Mouse (Mus musculus) forebrain, embryonic 10.5 days (tissue): ENCODE data around the gene Rec114. TPM values are rescaled to one million over a fixed set of nuclear protein-coding genes. Genes with fewer than 3 reads are reported as not detected.

Experiments used
- DNase-seq: peaks from one replicate; pipeline ENCODE4 v3.0.0-alpha.2; 2017; ENCODE audit warnings: low spot score; ENCODE audit errors: extremely low spot score
- H3K27ac ChIP-seq: fragments of 300-500 bp; sonication (generic); 2 replicates; pipeline ENCODE4 v1.5.1; 2016; ENCODE audit warnings: mild to moderate bottlenecking
- H3K27me3 ChIP-seq: fragments of 300-500 bp; sonication (generic); 2 replicates; pipeline ENCODE4 v1.6.1; 2016; ENCODE audit warnings: mild to moderate bottlenecking; ENCODE audit not compliant: poor library complexity, severe bottlenecking
- H3K36me3 ChIP-seq: fragments of 300-500 bp; sonication (generic); replicated peaks from 2 replicates; pipeline ENCODE4 v1.6.1; 2016; ENCODE audit warnings: mild to moderate bottlenecking, moderate library complexity
- H3K4me1 ChIP-seq: fragments of 300-500 bp; sonication (generic); 2 replicates; pipeline ENCODE4 v1.6.1; 2016
- H3K4me3 ChIP-seq: fragments of 300-500 bp; sonication (generic); 2 replicates; pipeline ENCODE4 v1.5.1; 2016; ENCODE audit warnings: mild to moderate bottlenecking, moderate library complexity
- H3K9me3 ChIP-seq: fragments of 300-500 bp; sonication (generic); 2 replicates; pipeline ENCODE4 v1.6.1; 2016; ENCODE audit warnings: mild to moderate bottlenecking, moderate library complexity
- WGBS: fragments of 180-500 bp; shearing (Covaris S2); methylation state at CpG from one replicate; pipeline ENCODE4 v1.1.7; 2016; 5-methylcytosine and 5-hydroxymethylcytosine counted together
- polyA plus RNA-seq: library from polyadenylated mRNA; unstranded; fragments of >200 nt; fragmentation: Nextera tagmentation; extraction: Ambion mirVana; gene quantifications from 2 replicates; pipeline ENCODE4 v1.2.1, GENCODE M21; 2016

Rec114 gene
- polyA plus RNA-seq, 1 experiment from 2014 or later = 0.97 TPM

DNA sequence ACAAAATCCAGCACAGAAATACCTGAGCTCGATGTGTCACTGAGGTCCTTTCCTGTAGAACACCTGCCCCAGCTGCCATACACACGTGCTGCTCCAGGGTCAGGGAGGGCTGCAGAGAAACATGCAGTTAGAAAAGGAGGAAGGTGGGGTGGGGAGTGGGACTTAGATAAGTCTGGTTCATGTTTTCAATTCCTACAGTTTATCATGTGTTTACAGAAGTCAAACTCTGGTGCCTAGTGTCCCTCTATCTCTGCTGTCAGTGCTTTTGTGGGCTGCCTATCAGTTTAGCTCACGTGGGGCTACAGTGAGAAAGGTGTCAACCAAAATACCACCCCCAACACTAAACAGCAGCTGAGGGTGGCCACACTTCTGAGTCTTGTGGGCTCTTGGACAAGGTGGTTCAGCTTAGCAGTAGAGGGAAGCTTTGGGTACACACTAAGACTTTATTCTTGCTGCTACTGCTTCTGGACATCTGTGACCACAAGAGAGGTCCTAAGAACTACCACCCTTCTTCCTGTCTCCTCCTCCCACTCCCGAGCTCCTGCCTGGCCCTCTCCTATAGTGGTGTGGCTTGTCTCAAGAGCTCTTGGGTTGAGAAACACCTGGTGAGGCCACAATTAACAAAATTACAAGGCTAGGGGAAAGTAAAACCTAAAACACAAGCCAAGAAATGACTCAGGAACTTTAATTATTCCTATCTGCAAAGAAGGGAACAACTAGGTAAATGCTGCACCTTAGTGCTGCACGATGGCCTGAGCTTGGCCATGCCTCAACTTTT is 85.8 kb downstream of the Rec114 start:
- peaks cover 30% of the 10 kb centered on the region for H3K36me3 ChIP-seq
- no peak for DNase-seq
- H3K27me3 ChIP-seq = no peaks in the 10 kb centered on the region
- H3K4me3 ChIP-seq = no peak overlapping the region
- WGBS = 87% methylated on average over 5 of the region's 5 CpGs
- H3K27ac ChIP-seq = peak overlapping the region; percentile 42; the same call in 1 of the 2 replicates
- no peaks in the 10 kb centered on the region for H3K4me1 ChIP-seq
- H3K9me3 ChIP-seq = no peaks in the 10 kb centered on the region

DNA sequence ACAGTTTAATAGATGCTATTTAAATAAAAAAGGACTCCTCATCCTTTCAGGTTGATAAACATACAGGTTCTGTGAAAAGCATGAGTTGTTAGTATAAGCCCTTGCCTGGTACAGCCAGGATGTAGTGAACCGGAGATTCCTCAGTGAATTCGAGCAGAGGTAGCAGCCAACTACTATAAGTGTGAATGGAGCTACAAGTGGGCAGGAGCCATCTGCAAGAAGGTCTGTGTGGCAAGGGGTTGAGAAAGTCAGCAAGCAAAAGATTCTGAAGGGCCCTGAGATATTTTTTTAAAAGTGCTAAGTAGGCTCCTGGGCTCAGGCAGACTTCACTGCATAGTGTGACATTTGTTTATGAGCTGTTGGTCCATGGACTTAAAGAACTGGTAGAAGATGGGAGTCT is 86.9 kb downstream of the Rec114 start:
- Histone ChIP-seq H3K4me1 (no peaks in the 10 kb centered on the region), H3K27ac (no peak overlapping the region), H3K9me3 (no peaks in the 10 kb centered on the region), H3K36me3 (peaks cover 23% of the 10 kb centered on the region), H3K27me3 (no peaks in the 10 kb centered on the region), H3K4me3 (no peak overlapping the region)
- 92% methylated on average over 2 of the region's 2 CpGs for WGBS
- no peak for DNase-seq

DNA sequence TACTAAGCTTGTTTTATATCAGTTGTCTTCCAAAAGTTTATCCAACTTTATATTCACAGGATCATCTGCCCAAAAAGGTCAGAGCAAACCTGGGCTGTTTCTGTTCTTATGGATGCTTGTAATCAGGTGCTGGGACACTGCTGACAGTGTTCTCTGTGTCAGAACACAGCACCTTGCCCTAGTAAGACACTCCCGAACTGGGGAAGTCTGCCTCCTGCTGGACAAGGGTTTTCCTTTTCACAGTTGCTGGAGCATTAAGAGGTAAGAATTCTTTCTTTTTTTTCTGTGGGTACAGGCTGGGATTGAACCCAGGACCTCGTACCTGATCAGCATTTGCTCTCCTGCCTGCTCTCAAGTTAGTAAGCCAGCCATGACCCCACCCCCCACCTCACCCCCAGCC is 87.4 kb downstream of the Rec114 start:
- 65% methylated on average over 2 of the region's 2 CpGs for WGBS
- no peak overlapping the region for H3K27ac ChIP-seq
- peaks cover 25% of the 10 kb centered on the region for H3K36me3 ChIP-seq
- DNase-seq = no peak
- no peak overlapping the region for H3K4me3 ChIP-seq
- no peaks in the 10 kb centered on the region for H3K27me3 ChIP-seq
- H3K9me3 ChIP-seq = no peaks in the 10 kb centered on the region
- no peaks in the 10 kb centered on the region for H3K4me1 ChIP-seq

DNA sequence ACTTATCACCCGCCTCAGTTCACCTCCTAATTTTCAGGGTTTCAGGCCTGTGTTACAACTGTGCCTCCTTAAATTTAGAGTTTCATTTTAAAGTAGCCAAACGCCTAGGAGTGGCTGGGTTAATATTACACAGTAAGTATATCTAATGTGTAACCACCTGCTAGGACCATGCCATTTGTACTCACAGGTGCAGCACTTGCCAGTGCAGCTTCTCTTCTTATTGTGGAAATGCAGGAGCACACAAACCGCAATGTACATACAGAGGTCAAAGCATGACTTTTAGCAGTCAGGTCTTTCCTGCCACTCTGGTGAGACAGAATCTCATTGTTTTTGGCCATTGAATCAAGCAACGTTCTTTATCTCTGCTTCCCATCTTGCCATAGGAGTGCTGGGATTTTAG is 89.3 kb downstream of the Rec114 start:
- Histone ChIP-seq H3K9me3 (no peaks in the 10 kb centered on the region), H3K4me1 (no peaks in the 10 kb centered on the region), H3K27ac (no peak overlapping the region), H3K27me3 (no peaks in the 10 kb centered on the region), H3K4me3 (no peak overlapping the region), H3K36me3 (peaks cover 20% of the 10 kb centered on the region)
- DNase-seq = no peak
- WGBS = 87% methylated on average over 4 of the region's 4 CpGs

DNA sequence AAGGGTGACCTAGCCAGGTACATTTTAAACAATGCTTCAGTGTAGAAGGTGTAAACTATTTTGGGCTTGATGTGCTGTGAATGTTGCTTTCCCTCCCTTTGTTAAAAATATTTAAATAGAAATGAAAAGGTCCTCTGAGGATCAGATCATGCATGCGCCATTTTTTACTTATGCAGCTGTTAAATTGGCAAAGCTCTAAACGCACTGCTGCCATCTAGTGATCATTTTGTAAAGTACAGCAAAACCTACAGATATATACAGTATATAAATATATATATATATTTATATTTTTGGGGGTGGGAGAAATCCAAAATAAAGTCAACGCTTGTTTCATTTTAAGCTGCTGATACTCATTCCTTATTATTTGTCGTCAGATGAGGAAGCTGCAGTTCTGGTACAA is 91.8 kb downstream of the Rec114 start:
- Histone ChIP-seq H3K4me1 (peaks cover 12% of the 10 kb centered on the region), H3K27me3 (no peaks in the 10 kb centered on the region), H3K36me3 (peaks cover 20% of the 10 kb centered on the region), H3K4me3 (no peak overlapping the region), H3K27ac (no peak overlapping the region), H3K9me3 (no peaks in the 10 kb centered on the region)
- DNase-seq = no peak
- 59% methylated on average over 4 of the region's 4 CpGs for WGBS

DNA sequence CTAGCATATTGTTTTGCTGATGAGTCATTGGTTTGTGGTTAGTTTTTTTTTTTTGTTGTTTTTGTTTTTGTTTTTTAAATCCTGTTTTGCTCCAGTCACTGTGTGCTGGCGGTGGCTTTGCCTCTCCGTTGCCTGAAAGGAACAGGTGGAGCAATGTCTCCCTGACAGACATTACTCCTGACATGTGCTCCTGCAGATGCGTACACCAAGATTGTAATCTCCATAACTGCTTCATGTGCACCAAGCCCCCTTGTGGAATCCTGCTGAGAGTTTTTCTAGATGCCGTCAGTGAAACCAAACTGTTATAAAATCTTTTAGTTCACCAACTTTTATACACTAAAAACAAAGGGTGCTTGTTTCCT is 94.5 kb downstream of the Rec114 start:
- Histone ChIP-seq H3K4me1 (peaks cover 12% of the 10 kb centered on the region), H3K27me3 (no peaks in the 10 kb centered on the region), H3K4me3 (no peak overlapping the region), H3K9me3 (no peaks in the 10 kb centered on the region), H3K27ac (no peak overlapping the region), H3K36me3 (peaks cover 26% of the 10 kb centered on the region)
- WGBS = 77% methylated on average over 4 of the region's 4 CpGs
- DNase-seq = no peak

DNA sequence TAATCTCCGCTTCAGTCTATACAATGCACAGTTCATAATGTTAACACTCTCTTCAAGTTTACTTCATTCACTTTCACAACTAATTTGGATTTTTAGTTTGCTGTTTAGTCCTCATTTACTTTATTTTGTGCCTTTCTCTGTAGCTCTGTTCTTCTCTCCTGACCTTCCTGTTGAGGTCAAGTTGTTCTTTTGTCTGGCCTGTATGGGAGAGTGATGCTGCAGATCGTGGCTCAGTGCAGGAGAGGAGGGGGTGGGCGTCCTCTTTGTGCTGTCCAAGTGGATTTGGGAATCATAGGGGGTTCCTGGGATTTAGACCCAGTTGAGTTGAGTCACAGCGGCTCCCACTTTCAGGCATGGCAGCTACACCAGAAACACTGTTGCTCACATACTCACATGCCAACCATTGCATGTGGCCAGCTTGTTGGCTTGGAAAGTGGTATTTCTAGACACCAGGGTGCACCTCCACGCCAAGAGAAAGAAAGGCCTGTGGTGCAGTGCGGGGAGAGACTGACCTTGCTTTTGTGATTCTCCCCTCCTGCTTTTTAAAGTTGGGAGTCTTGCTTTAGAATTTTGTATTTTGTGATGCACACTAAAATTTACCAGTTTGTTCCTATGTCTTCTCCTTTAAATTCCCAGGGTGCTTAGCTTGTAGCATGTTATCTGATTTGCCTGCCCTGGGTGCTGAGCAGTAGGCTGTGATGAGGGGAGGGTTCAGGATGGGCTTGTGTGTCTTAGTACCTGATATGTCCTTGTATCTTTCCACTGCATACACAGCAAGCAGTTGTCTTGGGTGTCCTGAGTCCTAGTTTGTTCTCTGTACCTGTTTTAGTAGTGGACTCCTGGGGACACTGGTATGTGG is 95.1 kb downstream of the Rec114 start:
- peaks cover 12% of the 10 kb centered on the region for H3K4me1 ChIP-seq
- peaks cover 32% of the 10 kb centered on the region for H3K36me3 ChIP-seq
- H3K4me3 ChIP-seq = no peak overlapping the region
- WGBS = 64% methylated on average over 6 of the region's 6 CpGs
- H3K27me3 ChIP-seq = no peaks in the 10 kb centered on the region
- DNase-seq = no peak
- H3K27ac ChIP-seq = no peak overlapping the region
- no peaks in the 10 kb centered on the region for H3K9me3 ChIP-seq

DNA sequence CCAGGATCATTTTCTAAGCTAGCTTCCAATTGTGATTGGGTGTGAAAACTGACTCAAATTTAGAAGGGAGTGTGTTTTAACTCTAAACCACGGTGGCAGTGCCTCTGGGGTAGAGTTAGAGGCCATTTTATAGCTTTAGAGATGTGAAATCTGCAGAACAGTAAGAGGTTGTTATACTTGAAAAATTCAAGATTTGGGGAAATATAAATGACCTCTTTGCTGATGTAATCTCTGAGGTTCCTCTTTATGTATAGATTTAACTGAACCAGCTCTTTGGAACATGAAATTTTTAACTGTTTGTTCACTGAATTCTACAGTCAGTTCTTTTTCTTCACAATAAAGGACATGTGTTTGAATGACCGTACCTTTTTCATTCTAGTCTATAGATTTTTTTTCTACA is 113.3 kb downstream of the Rec114 start:
- Histone ChIP-seq H3K27me3 (no peaks in the 10 kb centered on the region), H3K27ac (no peak overlapping the region), H3K9me3 (no peaks in the 10 kb centered on the region), H3K4me1 (no peaks in the 10 kb centered on the region), H3K4me3 (no peak overlapping the region), H3K36me3 (peaks cover 63% of the 10 kb centered on the region)
- no peak for DNase-seq
- 91% methylated on average over 2 of the region's 2 CpGs for WGBS

DNA sequence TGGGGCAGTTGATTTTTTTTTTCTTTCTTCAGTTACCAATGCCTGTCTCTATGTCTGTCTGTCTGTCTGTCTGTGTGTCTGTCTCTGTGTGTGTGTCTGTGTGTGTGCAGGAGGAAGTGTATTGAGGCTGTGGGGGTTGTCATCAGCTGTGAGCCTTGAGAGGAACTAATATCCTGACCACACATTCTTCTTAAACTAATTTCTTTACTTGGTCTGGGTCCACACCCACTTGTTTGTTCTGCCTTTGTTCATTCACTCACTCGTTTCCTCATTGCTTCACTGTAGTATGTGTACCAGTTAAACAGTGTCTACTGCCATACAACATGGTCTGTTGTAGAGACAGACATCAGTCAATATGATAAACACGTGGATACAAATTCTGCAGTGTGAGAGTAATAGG is 116.6 kb downstream of the Rec114 start:
- no peaks in the 10 kb centered on the region for H3K9me3 ChIP-seq
- no peak overlapping the region for H3K4me3 ChIP-seq
- DNase-seq = no peak
- no peaks in the 10 kb centered on the region for H3K27me3 ChIP-seq
- peaks cover 54% of the 10 kb centered on the region for H3K36me3 ChIP-seq
- WGBS = 80% methylated on average over 2 of the region's 2 CpGs
- no peak overlapping the region for H3K27ac ChIP-seq
- H3K4me1 ChIP-seq = no peaks in the 10 kb centered on the region

DNA sequence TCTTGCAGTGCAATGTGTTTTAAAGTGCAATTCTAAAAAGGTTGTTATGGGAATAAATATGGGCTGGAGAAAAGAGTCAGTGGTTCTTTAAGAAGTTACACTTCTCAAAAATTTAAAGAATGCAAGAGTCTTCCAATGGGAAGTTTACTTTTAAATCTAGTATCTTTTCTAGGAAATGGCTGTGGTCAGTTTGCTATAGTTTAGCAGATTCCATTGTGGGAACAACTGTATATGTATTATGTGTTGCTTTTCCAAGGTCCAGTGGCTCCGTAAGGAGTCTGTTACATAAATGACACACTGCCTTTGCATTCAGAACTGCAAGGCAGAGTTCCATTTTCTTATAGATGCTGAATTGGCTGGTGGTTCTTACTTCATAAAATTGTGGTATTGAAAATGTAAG is 120.8 kb downstream of the Rec114 start:
- WGBS = 96% methylated on average over 1 of the region's 1 CpGs
- H3K4me1 ChIP-seq = peaks cover 7% of the 10 kb centered on the region; the same call in 1 of the 2 replicates
- H3K9me3 ChIP-seq = no peaks in the 10 kb centered on the region
- no peak overlapping the region for H3K27ac ChIP-seq
- no peaks in the 10 kb centered on the region for H3K27me3 ChIP-seq
- no peak for DNase-seq
- peaks cover 24% of the 10 kb centered on the region for H3K36me3 ChIP-seq
- H3K4me3 ChIP-seq = no peak overlapping the region

DNA sequence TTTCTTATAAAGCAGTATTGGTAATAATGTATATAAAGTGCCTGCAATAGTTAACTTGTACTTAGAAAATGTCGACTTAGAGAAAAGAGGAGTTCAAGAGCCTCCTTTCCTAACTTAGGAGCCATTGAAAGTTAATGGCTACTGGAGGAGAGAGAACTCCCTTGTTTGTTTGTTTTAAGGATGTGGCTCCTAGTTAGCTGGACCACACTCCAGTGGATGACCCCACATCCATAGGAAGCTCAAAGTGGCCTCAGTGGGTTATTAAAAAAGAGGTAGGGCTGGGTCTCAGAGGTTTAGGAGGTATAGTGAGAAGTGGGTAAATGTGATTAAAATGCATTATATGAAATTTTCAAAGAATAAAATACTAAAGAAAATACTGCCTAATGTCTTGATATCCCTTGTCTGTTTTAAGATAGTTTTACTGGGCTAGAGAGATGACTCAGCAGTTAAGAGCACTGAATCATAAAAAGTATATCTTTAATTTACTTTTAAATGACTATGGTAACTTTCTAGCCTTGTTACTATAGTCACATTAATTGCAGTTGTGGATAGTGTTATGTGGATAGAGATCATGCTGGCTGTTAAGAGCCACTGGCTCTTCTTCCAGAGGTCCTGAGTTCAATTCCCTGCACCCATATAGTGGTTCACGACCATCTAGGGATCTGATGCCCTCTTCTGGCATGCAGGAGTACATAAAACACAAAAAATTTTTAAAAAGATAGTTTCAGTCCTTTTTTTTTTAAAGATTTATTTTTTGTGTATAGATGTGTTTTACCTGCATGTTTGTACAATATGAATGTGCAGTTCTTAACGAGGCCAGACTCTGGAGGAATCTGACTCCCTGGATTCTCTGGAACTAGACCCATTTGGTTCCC is 128.5 kb downstream of the Rec114 start:
- no peaks in the 10 kb centered on the region for H3K27me3 ChIP-seq
- H3K4me1 ChIP-seq = peaks cover 17% of the 10 kb centered on the region; the same call in 1 of the 2 replicates
- no peak for DNase-seq
- H3K9me3 ChIP-seq = no peaks in the 10 kb centered on the region
- no peak overlapping the region for H3K27ac ChIP-seq
- H3K4me3 ChIP-seq = no peak overlapping the region
- WGBS = 89% methylated on average over 3 of the region's 3 CpGs
- H3K36me3 ChIP-seq = no peaks in the 10 kb centered on the region

DNA sequence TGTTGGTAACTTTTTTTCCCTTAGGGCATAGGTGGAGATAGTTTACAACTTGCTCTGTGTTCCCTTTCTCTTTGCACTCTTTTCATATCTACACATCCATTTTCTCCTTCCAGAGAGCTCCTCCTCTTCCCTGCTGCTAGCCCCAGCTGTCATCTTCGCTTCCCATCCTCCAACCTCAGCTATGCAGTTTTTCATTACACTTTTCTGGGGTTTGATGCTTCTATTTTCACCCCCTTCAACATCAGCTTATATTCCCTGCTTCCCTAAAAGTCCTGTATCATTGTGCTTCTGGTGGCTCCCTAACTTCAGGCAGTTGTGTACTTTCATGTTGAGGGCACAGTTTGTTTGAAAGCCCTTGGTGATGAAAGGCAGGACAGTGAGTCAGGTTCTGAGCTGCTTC is 130.0 kb downstream of the Rec114 start:
- DNase-seq = no peak
- peaks cover 16% of the 10 kb centered on the region; the same call in 1 of the 2 replicates for H3K4me1 ChIP-seq
- no peaks in the 10 kb centered on the region for H3K36me3 ChIP-seq
- H3K9me3 ChIP-seq = no peaks in the 10 kb centered on the region
- H3K27ac ChIP-seq = no peak overlapping the region
- H3K27me3 ChIP-seq = no peaks in the 10 kb centered on the region
- 94% methylated on average over 1 of the region's 1 CpGs for WGBS
- H3K4me3 ChIP-seq = no peak overlapping the region
